Mouse (Mus musculus) spleen, adult 2 months (tissue): ENCODE data around the gene Fcgr1.

Experiments
- CTCF ChIP-seq: fragments of 200-500 bp; IDR thresholded peaks from 2 replicates; pipeline ENCODE4 v1.5.1; 2011; ENCODE audit warnings: mild to moderate bottlenecking, inconsistent platforms; ENCODE audit not compliant: insufficient read depth, insufficient read length, insufficient replicate concordance; ENCODE audit errors: extremely low read depth
- POLR2A ChIP-seq: fragments of 200-500 bp; IDR thresholded peaks from 2 replicates; pipeline ENCODE4 v1.6.1; 2011; ENCODE audit warnings: low read depth, low read length, inconsistent platforms

GRCm38 (mm10) chr3:96335163-96335550 lies 41.4 kb upstream of the Fcgr1 start:
- TF ChIP-seq CTCF (no peak), POLR2A (no peak)
